ENCODE assay signal across 23 mouse cellular contexts in genomic region chr11:113633398-113633797, GRCm38 (mm10). TPM values are rescaled to one million over a fixed set of nuclear protein-coding genes. Genes with fewer than 3 reads are reported as not detected.
"Had no signal": no experiment of that assay in that cellular context is flagged by ENCODE, and none has a peak within 500 bp of the region (broad histone marks: within the 10 kb centered on the region; RNA-seq: fewer than 3 reads in every experiment).

No protein-coding gene starts in this region.

- H3K36me3 ChIP-seq: lung, embryonic 15.5 days; midbrain, embryonic 10.5 days; midbrain, embryonic 12.5 days; neural tube, embryonic 13.5 days; neural tube, embryonic 15.5 days had no signal

- H3K4me2 ChIP-seq: lung, embryonic 15.5 days; midbrain, embryonic 12.5 days; neural tube, embryonic 13.5 days; neural tube, embryonic 15.5 days had no signal

- DNase-seq: lung, adult 2 months; lung, postnatal 14 days; lung, postnatal 36 days; midbrain, embryonic 14.5 days; retina, postnatal 1 day; right cerebral cortex, adult 18-20 months; right cerebral cortex, postnatal 25 days; right cerebral cortex, postnatal 4 days; spleen, adult 18-20 months; thymus, adult 18-20 months; thymus, postnatal 14 days; thymus, postnatal 36 days had no signal

- H3K4me3 ChIP-seq: lung, embryonic 15.5 days; midbrain, embryonic 10.5 days; midbrain, embryonic 12.5 days; myocyte; neural tube, embryonic 13.5 days; neural tube, embryonic 15.5 days had no signal

- H3K27ac ChIP-seq: lung, embryonic 15.5 days; macrophage; midbrain, embryonic 10.5 days; midbrain, embryonic 12.5 days; neural tube, embryonic 13.5 days; neural tube, embryonic 15.5 days had no signal

- ATAC-seq: lung, postnatal 0 days; midbrain, embryonic 16.5 days had no signal

- H3K9ac ChIP-seq: lung, embryonic 15.5 days; midbrain, embryonic 12.5 days; neural tube, embryonic 13.5 days; neural tube, embryonic 15.5 days had no signal

- H3K9me3 ChIP-seq: lung, embryonic 15.5 days; neural tube, embryonic 13.5 days; neural tube, embryonic 15.5 days had no signal

- H3K27me3 ChIP-seq: lung, embryonic 15.5 days; midbrain, embryonic 12.5 days; neural tube, embryonic 13.5 days; neural tube, embryonic 15.5 days had no signal

- H3K4me1 ChIP-seq: midbrain, embryonic 10.5 days; midbrain, embryonic 12.5 days; neural tube, embryonic 13.5 days; neural tube, embryonic 15.5 days had no signal

RNA-seq across cellular contexts. Expression of gene Sstr2, which starts 14.3 kb away (rescaled TPM):
- total RNA-seq: megakaryocyte, adult 5-6 weeks; megakaryocyte-erythroid progenitor cell, adult 5-6 weeks had no signal
- polyA plus RNA-seq: macrophage had no signal
